Mouse (Mus musculus): Measurements from ENCODE around the gene Nup188.

DNA sequence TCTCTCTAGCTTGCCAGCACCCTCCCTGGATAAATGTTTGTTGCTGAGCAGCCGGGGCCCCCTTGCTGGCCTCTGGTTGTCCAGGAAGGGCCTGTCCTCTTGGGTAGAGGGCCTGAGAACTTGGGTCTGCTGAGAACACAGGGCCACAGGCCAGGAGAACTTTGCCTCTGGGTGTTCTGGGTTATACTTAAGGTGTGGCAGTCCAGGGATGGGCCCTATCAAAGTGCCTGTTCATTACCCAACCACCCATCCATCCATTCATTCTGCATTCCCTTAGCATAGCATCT lies 107.1 kb downstream of the Nup188 start:
- TF ChIP-seq POLR2A (IDR thresholded peaks at IDR 0.05; ENCODE audit: extremely low read depth, insufficient read depth, low read length) (no peak), CTCF (IDR thresholded peaks at IDR 0.05; ENCODE audit: extremely low read depth, insufficient read depth, low read length) (no peak)
